Mouse (Mus musculus) C2C12 (cell line): ENCODE measurements around the gene Col5a2. TPM values are rescaled to one million over a fixed set of nuclear protein-coding genes. Genes with fewer than 3 reads are reported as not detected.

ENCODE experiments used
- H3K27me3 ChIP-seq: one replicate; pipeline ENCODE4 v1.6.1; 2011; ENCODE audit not compliant: control insufficient read depth, insufficient read depth, insufficient read length
- H3K36me3 ChIP-seq: one replicate; pipeline ENCODE4 v1.6.1; 2011; ENCODE audit not compliant: control insufficient read depth, insufficient read depth
- H3K4me3 ChIP-seq: one replicate; pipeline ENCODE4 v1.5.1; 2011; ENCODE audit warnings: mild to moderate bottlenecking, control low read depth; ENCODE audit not compliant: poor library complexity, insufficient read depth, severe bottlenecking
- H3K79me2 ChIP-seq: one replicate; pipeline ENCODE4 v1.6.1; 2011; ENCODE audit not compliant: control insufficient read depth, insufficient read depth
- H3K79me3 ChIP-seq: one replicate; pipeline ENCODE4 v1.6.1; 2011; ENCODE audit warnings: low read depth, control low read depth
- H3ac ChIP-seq: one replicate; pipeline ENCODE3; 2011; ENCODE audit warnings: low read depth; ENCODE audit not compliant: control insufficient read depth, insufficient read length
- CEBPB ChIP-seq: IDR thresholded peaks from one replicate; pipeline ENCODE4 v1.6.1; 2011; ENCODE audit warnings: low read depth, mild to moderate bottlenecking, control low read depth, moderate library complexity
- CTCF ChIP-seq: IDR thresholded peaks from one replicate; pipeline ENCODE4 v1.5.1; 2011; ENCODE audit not compliant: control insufficient read depth, insufficient read depth, insufficient read length
- FOSL1 ChIP-seq: IDR thresholded peaks from one replicate; pipeline ENCODE4 v1.8.0; 2011; ENCODE audit warnings: mild to moderate bottlenecking, low read length; ENCODE audit not compliant: poor library complexity, insufficient read depth, severe bottlenecking
- MAX ChIP-seq: IDR thresholded peaks from one replicate; pipeline ENCODE4 v1.6.1; 2011; ENCODE audit warnings: mild to moderate bottlenecking, control low read depth
- MYOD1 ChIP-seq: IDR thresholded peaks from one replicate; pipeline ENCODE4 v1.6.1; 2011; ENCODE audit warnings: low read depth; ENCODE audit not compliant: control insufficient read depth, insufficient read length
- MYOG ChIP-seq: IDR thresholded peaks from one replicate; pipeline ENCODE4 v1.6.1; 2011; ENCODE audit not compliant: control insufficient read depth, insufficient read length; ENCODE audit errors: extremely low read depth
- USF1 ChIP-seq: IDR thresholded peaks from one replicate; pipeline ENCODE4 v1.6.1; 2011; ENCODE audit warnings: low read depth, mild to moderate bottlenecking, control low read depth, moderate library complexity
- polyA plus RNA-seq: library from polyadenylated mRNA; unstranded; fragments of >200 nt; fragmentation: generic; extraction: Trizol; gene quantifications from one replicate; pipeline ENCODE4 v1.2.1, GENCODE M21; 2012; ENCODE audit warnings: missing spikeins

Gene Col5a2
- polyA plus RNA-seq, 1 experiment = 100 TPM

- TF ChIP-seq CTCF (no peak), MYOG (no peak), MAX (no peak), FOSL1 (no peak)
- Histone ChIP-seq H3K4me3 (no peak overlapping the region), H3K27me3 (no peaks in the 10 kb centered on the region), H3K79me3 (no peaks in the 10 kb centered on the region), H3K79me2 (no peaks in the 10 kb centered on the region), H3K36me3 (no peaks in the 10 kb centered on the region), H3ac (no peak overlapping the region)
Measured at GRCm38 (mm10) chr1:45363274-45363673, 139.8 kb downstream of the Col5a2 start.

- H3ac ChIP-seq = no peak overlapping the region
- no peaks in the 10 kb centered on the region for H3K27me3 ChIP-seq
- TF ChIP-seq MYOD1 = no peak
- no peak for TF ChIP-seq MYOG
- TF ChIP-seq MAX = no peak
- no peak for TF ChIP-seq FOSL1
- no peak for TF ChIP-seq CTCF
- no peak for TF ChIP-seq USF1
- no peak for TF ChIP-seq CEBPB
- no peak overlapping the region for H3K4me3 ChIP-seq
- H3K79me3 ChIP-seq = no peaks in the 10 kb centered on the region
- no peaks in the 10 kb centered on the region for H3K36me3 ChIP-seq
- H3K79me2 ChIP-seq = no peaks in the 10 kb centered on the region
Measured at GRCm38 (mm10) chr1:45359673-45360072, 143.4 kb downstream of the Col5a2 start.

- no peak for TF ChIP-seq FOSL1
- Histone ChIP-seq H3K4me3 (no peak overlapping the region), H3ac (no peak overlapping the region), H3K36me3 (no peaks in the 10 kb centered on the region), H3K79me3 (no peaks in the 10 kb centered on the region), H3K79me2 (no peaks in the 10 kb centered on the region), H3K27me3 (no peaks in the 10 kb centered on the region)
Measured at GRCm38 (mm10) chr1:45359147-45359546, 143.9 kb downstream of the Col5a2 start.

- Histone ChIP-seq H3K79me3 (no peaks in the 10 kb centered on the region), H3K36me3 (no peaks in the 10 kb centered on the region), H3K4me3 (no peak overlapping the region), H3ac (no peak overlapping the region), H3K27me3 (no peaks in the 10 kb centered on the region), H3K79me2 (no peaks in the 10 kb centered on the region)
- no peak for TF ChIP-seq CTCF
- no peak for TF ChIP-seq CEBPB
- TF ChIP-seq MYOG = no peak
Measured at GRCm38 (mm10) chr1:45358020-45358419, 145.1 kb downstream of the Col5a2 start.

GRCm38 (mm10) chr1:45355944-45356343 is 147.1 kb downstream of the Col5a2 start:
- Histone ChIP-seq H3ac (no peak overlapping the region), H3K36me3 (peaks cover 13% of the 10 kb centered on the region), H3K79me3 (no peaks in the 10 kb centered on the region), H3K4me3 (no peak overlapping the region), H3K79me2 (no peaks in the 10 kb centered on the region), H3K27me3 (no peaks in the 10 kb centered on the region)
- peak; percentile 32 for TF ChIP-seq CEBPB
- TF ChIP-seq MYOG = no peak

GRCm38 (mm10) chr1:45329149-45329548 is 173.9 kb downstream of the Col5a2 start:
- no peak overlapping the region for H3K4me3 ChIP-seq
- no peak for TF ChIP-seq CEBPB
- H3K27me3 ChIP-seq = no peaks in the 10 kb centered on the region
- H3ac ChIP-seq = no peak overlapping the region
- H3K79me2 ChIP-seq = no peaks in the 10 kb centered on the region
- peaks cover 96% of the 10 kb centered on the region for H3K36me3 ChIP-seq
- H3K79me3 ChIP-seq = no peaks in the 10 kb centered on the region

Other genes with a start within 250 kb of the Col5a2 start
- 210 TPM for gene Col3a1, start 191.7 kb downstream of the Col5a2 start, polyA plus RNA-seq